Mouse (Mus musculus): Measurements from ENCODE around the gene Gm9767.

Gene Gm9767

DNA sequence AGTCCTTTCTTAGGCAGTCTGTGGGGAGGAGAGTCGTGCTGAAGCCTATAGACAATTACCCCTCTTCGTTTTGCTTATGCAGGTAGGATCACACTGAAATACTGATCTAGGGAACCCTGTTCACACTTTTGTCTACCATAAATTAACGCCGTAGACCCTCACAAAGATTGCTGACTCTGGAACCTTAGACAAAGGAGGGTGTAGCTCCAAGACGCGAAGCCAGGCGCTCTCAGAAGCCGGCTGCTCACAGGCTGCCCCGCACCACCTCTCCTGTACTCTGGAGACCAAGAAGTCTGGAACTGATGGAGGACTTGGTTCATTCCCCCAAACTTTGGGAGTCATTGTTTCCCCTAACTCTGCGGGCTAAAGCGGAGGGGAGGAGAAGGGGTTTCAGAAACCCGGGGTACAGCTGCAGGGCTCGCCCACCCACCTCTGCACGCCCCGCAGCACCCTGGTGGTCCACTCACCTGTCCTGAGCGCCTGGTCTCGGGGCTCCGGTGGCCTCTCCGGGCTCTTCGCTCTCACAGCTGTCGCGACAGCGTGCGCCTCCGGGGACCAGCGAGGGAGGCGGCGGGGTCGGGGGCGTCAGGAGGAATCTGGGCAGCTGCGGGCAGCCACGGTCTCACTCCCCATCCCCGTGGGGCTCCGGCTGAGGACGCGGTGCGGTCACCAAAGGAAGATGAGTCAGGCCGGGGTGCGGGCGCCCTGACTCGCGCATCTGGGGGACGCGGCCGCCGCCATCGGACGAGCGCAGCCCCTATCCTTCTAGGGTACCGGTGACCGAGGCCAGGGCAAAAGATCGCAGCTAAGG lies at the start of gene Gm9767:
Gm9767 (plus strand) TSS at position 585 of the 811 bp plus-strand sequence.
- no peak for DNase-seq (ENCODE audit: low read depth, low spot score)

GRCm38 (mm10) chr10:26034931-26035330 lies 43.1 kb upstream of the Gm9767 start:
- no peak for DNase-seq (ENCODE audit: low read depth, low spot score)

- no peak for DNase-seq (ENCODE audit: low read depth, low spot score)
Measured at GRCm38 (mm10) chr10:26051177-26051576, 26.9 kb upstream of the Gm9767 start.

GRCm38 (mm10) chr10:26059662-26060307 lies 18.3 kb upstream of the Gm9767 start:
- no peak for DNase-seq (ENCODE audit: low read depth, low spot score)

DNA sequence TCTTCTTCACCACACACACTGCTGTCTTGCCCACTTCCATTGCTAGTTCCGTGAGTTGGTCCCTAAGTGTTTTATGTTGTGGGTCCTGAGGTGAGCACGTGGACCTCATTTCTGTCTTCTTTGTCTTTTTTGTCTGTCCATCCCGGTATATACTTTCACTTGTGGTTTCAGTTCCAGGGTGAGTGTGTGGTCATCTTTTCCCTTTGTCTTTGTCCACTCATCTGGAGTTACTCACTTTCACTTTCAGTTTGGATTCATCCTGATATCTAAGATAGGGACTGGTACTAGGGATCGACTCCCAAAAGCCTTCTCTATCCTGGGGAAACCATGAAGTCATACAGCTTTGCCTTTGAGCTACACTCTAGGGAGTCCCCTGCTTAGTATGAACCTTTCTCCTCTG lies 15.0 kb upstream of the Gm9767 start:
- no peak for DNase-seq (ENCODE audit: low read depth, low spot score)

DNA sequence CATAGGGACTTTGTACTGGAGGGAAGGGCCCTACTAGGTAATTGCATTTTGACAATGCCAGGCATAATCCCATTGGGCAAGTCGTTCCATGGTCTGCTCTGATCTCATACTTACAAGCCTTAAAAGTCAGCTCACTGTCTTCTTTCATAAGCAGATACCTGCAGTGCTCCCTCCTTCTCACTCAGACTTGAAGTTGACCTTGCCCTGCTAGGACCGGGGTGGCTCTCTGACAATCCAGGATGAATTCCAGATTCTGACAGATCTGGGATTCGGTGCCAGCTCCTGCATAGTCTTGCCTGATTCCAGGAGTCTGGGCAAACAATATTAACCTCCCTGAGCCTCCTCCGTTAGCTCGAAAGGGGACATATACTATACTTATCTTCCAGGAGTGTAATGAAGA lies 6.1 kb upstream of the Gm9767 start:
- DNase-seq (ENCODE audit: low read depth, low spot score): no peak

- DNase-seq (ENCODE audit: low read depth, low spot score): no peak
Measured at GRCm38 (mm10) chr10:26076949-26077348, 1.1 kb upstream of the Gm9767 start.

- DNase-seq (ENCODE audit: low read depth, low spot score): no peak
Measured at GRCm38 (mm10) chr10:26078521-26079142, 577 bp downstream of the Gm9767 start, which contains the start of gene Tmem200a. TSS of gene Tmem200a (minus strand) at chr10:26079052.

- DNase-seq (ENCODE audit: low read depth, low spot score): no peak
Measured at GRCm38 (mm10) chr10:26079678-26080077, 1.6 kb downstream of the Gm9767 start.

GRCm38 (mm10) chr10:26082081-26082480 lies 4.0 kb downstream of the Gm9767 start:
- DNase-seq (ENCODE audit: low read depth, low spot score): no peak

- no peak for DNase-seq (ENCODE audit: low read depth, low spot score)
Measured at GRCm38 (mm10) chr10:26103330-26103982, 25.4 kb downstream of the Gm9767 start.

DNA sequence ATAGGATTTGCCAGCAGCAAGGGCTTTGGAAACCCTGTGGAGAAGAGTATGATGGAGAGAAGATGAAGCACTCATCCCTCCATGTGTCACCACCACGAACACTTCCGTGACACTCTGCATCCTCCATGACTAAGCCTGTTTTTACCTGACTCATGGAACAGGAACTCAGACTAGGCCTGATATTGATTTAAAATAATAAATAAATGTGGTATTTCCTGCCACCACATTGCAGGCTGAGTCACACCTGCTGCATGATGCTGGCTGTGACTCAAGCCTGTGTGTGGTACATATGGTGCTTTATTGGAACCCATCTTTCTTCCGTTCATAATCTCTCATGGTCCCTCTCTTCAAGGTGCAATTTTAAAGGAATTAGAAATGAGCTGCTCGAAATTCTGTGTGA lies 36.4 kb downstream of the Gm9767 start:
- DNase-seq (ENCODE audit: low read depth, low spot score): no peak

GRCm38 (mm10) chr10:26119067-26119821 lies 41.2 kb downstream of the Gm9767 start:
- no peak for DNase-seq (ENCODE audit: low read depth, low spot score)

GRCm38 (mm10) chr10:26119822-26120183 lies 41.7 kb downstream of the Gm9767 start:
- DNase-seq (ENCODE audit: low read depth, low spot score): no peak
